Mouse (Mus musculus) megakaryocyte-erythroid progenitor cell, adult 5-6 weeks (primary cell): ENCODE measurements around the gene 4931428L18Rik. TPM values are rescaled to one million over a fixed set of nuclear protein-coding genes. Genes with fewer than 3 reads are reported as not detected.

Experiments used
- ATAC-seq: replicated peaks from 2 replicates; pipeline ENCODE4 v1.8.0; 2016; ENCODE audit warnings: mild to moderate bottlenecking, inconsistent platforms; ENCODE audit not compliant: severe bottlenecking, poor library complexity, low FRiP score, low TSS enrichment
- total RNA-seq, 2 experiments: library from RNA; stranded (forward) in 1 of 2; stranded (reverse) in 1 of 2; fragments of 200-1000, 215-1000 nt in 1 of 2; fragments of >200 nt in 1 of 2; fragmentation: Nextera tagmentation in 1 of 2; gene quantifications; 2 replicates each; pipeline ENCODE4 v1.2.3; 2014 to 2017

Gene 4931428L18Rik
- total RNA-seq, 2 experiments from 2014 or later: not detected

- ATAC-seq: no peak
Measured at GRCm38 (mm10) chr1:31156185-31156584, 66.3 kb downstream of the 4931428L18Rik start.

- peak; percentile 70; the same call in 1 of the 2 replicates for ATAC-seq
Measured at GRCm38 (mm10) chr1:31153793-31154349, 68.6 kb downstream of the 4931428L18Rik start.

GRCm38 (mm10) chr1:31152799-31153426, 69.6 kb downstream of the 4931428L18Rik start:
- no peak for ATAC-seq

- ATAC-seq: no peak
Measured at GRCm38 (mm10) chr1:31150546-31150945, 71.9 kb downstream of the 4931428L18Rik start.

- no peak for ATAC-seq
Measured at GRCm38 (mm10) chr1:31149671-31150070, 72.8 kb downstream of the 4931428L18Rik start.

- no peak for ATAC-seq
Measured at GRCm38 (mm10) chr1:31143571-31143970, 78.9 kb downstream of the 4931428L18Rik start.

GRCm38 (mm10) chr1:31142288-31143094, 80.0 kb downstream of the 4931428L18Rik start:
- no peak for ATAC-seq

- no peak for ATAC-seq
Measured at GRCm38 (mm10) chr1:31138387-31138786, 84.1 kb downstream of the 4931428L18Rik start.

GRCm38 (mm10) chr1:31113466-31113865, 109.0 kb downstream of the 4931428L18Rik start:
- no peak for ATAC-seq

GRCm38 (mm10) chr1:31107961-31108360, 114.5 kb downstream of the 4931428L18Rik start:
- no peak for ATAC-seq

- ATAC-seq: no peak
Measured at GRCm38 (mm10) chr1:31102863-31103657, 119.4 kb downstream of the 4931428L18Rik start.

- ATAC-seq: no peak
Measured at GRCm38 (mm10) chr1:31102280-31102679, 120.2 kb downstream of the 4931428L18Rik start.

GRCm38 (mm10) chr1:31097208-31097607, 125.3 kb downstream of the 4931428L18Rik start:
- no peak for ATAC-seq

- ATAC-seq: no peak
Measured at GRCm38 (mm10) chr1:31096466-31096793, 126.1 kb downstream of the 4931428L18Rik start.

- ATAC-seq: no peak
Measured at GRCm38 (mm10) chr1:31095706-31096465, 126.6 kb downstream of the 4931428L18Rik start.

GRCm38 (mm10) chr1:31094792-31095191, 127.7 kb downstream of the 4931428L18Rik start:
- ATAC-seq: no peak

- ATAC-seq: no peak
Measured at GRCm38 (mm10) chr1:31093939-31094338, 128.5 kb downstream of the 4931428L18Rik start.

- no peak for ATAC-seq
Measured at GRCm38 (mm10) chr1:31088686-31089085, 133.8 kb downstream of the 4931428L18Rik start.
